Mouse (Mus musculus): ENCODE data around the gene Pde8a.

GRCm38 (mm10) chr7:81189180-81189579 is 24.2 kb upstream of the Pde8a start:
- TF ChIP-seq CTCF (IDR thresholded peaks at IDR 0.05) (no peak), EP300 (IDR thresholded peaks at IDR 0.05) (no peak)

Data from lung, postnatal 0 days (tissue).